Mouse (Mus musculus) E14TG2a.4 (cell line): ENCODE results near the gene Yipf1.

Experiments
- H3K27me3 ChIP-seq: 2 replicates; pipeline ENCODE4 v1.6.1; 2014; ENCODE audit warnings: low read length, control low read depth; ENCODE audit not compliant: insufficient read depth
- H3K36me3 ChIP-seq: 2 replicates; pipeline ENCODE4 v1.6.1; 2014; ENCODE audit warnings: low read length, control low read depth; ENCODE audit not compliant: insufficient read depth
- H3K4me1 ChIP-seq: replicated peaks from 2 replicates; pipeline ENCODE4 v1.6.1; 2014; ENCODE audit warnings: low read depth, low read length, control low read depth
- H3K4me3 ChIP-seq: replicated peaks from 2 replicates; pipeline ENCODE4 v1.5.1; 2014; ENCODE audit warnings: mild to moderate bottlenecking, low read length
- H3K9me3 ChIP-seq: 2 replicates; pipeline ENCODE4 v1.6.1; 2014; ENCODE audit warnings: low read length, control low read depth
- CTCF ChIP-seq: conservative IDR thresholded peaks from 2 replicates; pipeline ENCODE4 v1.5.1; 2014; ENCODE audit warnings: low read length
- NANOG ChIP-seq: IDR thresholded peaks from 2 replicates; pipeline ENCODE4 v1.6.1; 2014; ENCODE audit warnings: borderline replicate concordance, low read length, mixed read lengths
- POU5F1 ChIP-seq: IDR thresholded peaks from 2 replicates; pipeline ENCODE4 v1.6.1; 2014; ENCODE audit warnings: low read length, borderline replicate concordance

Yipf1 gene

DNA sequence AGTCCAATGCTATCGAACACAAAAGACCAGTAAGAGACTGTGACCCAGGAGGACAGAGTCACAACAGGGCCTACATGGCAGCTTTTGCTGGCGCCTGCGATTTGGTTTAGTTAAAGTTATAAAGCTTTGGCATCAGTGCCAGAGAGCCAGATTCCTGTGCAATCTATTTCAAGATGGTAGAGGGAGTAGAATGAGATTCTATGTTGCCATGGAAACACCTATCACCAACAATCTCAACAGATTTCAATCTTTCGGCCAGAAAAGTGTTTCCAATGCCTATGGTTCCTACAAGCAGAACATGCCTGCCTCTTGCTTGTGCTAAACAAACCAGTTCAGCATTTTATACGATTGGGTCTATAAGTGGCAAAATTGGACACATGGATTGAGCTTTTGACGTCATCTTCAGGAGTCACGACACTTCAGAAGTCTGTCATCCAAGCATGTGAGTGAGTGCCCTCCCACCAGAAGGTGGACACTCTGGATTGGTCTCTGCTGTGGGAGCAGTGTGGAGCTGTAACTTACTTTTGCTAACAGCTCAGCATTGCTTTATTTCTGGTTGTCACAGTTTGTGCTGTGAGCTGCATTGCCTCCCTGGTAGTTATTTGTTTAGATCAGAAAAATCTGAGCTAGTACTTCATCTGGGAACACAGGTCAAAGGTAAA lies 22.4 kb upstream of the Yipf1 start:
- Histone ChIP-seq H3K4me1 (no peaks in the 10 kb centered on the region; the same call in 1 of the 2 replicates), H3K4me3 (no peak overlapping the region), H3K27me3 (peaks cover 15% of the 10 kb centered on the region), H3K9me3 (no peaks in the 10 kb centered on the region), H3K36me3 (no peaks in the 10 kb centered on the region)
- TF ChIP-seq POU5F1 (no peak), NANOG (no peak), CTCF (no peak)

DNA sequence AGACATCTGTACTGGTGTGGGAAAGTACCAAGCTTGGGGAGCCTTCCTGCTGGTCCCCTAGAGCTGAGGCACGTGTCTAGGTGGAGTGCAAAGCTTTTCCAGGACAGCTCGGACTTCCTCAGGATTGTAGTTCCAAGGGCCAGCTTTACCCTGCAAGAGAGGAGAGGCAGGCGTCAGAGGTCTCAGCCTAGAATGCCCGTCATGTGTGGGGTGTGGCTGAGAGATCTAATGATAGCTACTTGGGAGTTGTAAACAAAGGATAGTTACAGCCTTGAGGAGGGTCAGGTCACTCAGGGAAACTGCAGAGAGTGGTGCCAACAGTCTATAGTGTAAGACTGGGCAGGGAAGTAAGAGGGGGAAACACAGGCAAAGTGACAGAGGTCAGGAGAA lies 21.9 kb upstream of the Yipf1 start:
- Histone ChIP-seq H3K36me3 (no peaks in the 10 kb centered on the region), H3K4me3 (no peak overlapping the region), H3K27me3 (peaks cover 15% of the 10 kb centered on the region), H3K9me3 (no peaks in the 10 kb centered on the region), H3K4me1 (no peaks in the 10 kb centered on the region; the same call in 1 of the 2 replicates)
- TF ChIP-seq NANOG (no peak), CTCF (no peak), POU5F1 (no peak)

DNA sequence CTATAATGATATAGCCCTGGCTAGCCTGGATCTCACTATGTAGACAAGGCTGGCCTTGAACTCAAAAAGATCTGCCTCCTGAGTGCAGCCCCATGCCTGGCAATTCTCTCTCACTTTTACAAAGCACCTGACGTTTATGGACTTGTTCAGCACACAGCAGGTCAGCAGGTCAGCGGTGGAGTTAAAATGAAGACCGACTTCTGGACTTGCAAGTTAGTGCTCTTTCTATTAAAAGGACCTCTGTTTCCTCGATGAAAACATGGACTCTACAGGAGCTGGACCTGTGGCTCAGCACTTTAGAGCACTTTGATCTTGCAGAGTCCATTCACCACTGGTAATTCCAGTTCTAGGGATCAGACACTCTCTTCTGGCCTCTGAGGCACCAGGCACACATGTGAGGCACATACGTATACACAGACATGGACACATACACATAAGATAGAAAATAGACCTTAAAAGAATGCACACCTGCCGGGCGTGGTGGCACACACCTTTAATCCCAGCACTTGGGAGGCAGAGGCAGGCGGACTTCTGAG lies 16.0 kb upstream of the Yipf1 start:
- TF ChIP-seq CTCF = no peak
- TF ChIP-seq POU5F1 = no peak
- TF ChIP-seq NANOG = no peak
- H3K4me3 ChIP-seq = no peak overlapping the region
- H3K27me3 ChIP-seq = peaks cover 15% of the 10 kb centered on the region
- H3K4me1 ChIP-seq = no peaks in the 10 kb centered on the region; the same call in 1 of the 2 replicates
- no peaks in the 10 kb centered on the region for H3K36me3 ChIP-seq
- no peaks in the 10 kb centered on the region for H3K9me3 ChIP-seq

DNA sequence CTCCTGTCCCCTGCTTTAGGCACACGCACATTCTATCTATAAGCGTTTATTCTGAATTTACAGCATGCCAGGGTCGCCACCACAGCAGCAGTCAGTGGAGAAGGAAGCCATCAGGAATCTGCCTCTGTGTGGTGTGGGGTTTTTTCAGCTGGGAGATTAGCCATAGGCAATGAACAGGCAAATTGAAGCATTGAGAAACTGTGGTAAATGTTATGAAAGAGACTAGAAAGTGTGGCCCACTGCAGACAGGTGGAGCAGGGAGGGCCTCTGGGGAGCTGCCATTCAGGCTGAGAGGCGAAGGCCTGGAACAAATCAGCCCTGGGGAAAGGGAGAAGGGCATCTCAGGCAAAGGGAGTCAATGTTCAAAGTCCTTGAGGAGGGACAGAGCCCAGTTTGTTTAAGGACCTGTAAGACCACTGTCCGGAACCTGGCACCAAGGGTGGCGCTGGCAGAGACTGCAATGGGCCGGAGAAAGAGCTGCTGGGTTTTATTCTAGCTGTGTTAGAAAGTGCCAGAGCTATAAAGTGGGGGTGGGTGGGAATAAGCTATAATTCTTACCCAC lies 14.3 kb upstream of the Yipf1 start:
- Histone ChIP-seq H3K27me3 (peaks cover 3% of the 10 kb centered on the region), H3K9me3 (no peaks in the 10 kb centered on the region), H3K4me1 (no peaks in the 10 kb centered on the region), H3K36me3 (no peaks in the 10 kb centered on the region), H3K4me3 (no peak overlapping the region)
- no peak for TF ChIP-seq CTCF
- TF ChIP-seq NANOG = no peak
- TF ChIP-seq POU5F1 = no peak

DNA sequence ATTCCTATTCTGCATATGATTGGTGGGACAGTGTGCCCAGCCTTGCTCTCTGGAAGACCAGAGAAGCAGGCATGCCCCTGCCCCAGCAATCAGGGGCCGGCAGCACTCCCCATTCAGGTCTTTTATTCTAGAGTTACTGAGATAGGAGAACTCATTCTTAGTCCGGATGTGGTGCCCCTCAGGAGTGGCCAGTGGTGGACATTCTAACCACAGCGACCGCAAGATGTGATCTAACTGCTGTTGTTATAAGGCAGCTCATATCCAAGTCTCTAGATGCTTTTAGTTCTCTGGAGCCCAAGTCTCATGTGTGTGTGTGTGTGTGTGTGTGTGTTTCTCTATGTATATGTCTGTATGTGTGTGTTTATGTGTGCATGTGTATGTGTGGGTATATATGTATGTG lies 13.8 kb upstream of the Yipf1 start:
- H3K9me3 ChIP-seq = no peaks in the 10 kb centered on the region
- H3K4me3 ChIP-seq = no peak overlapping the region
- no peaks in the 10 kb centered on the region for H3K4me1 ChIP-seq
- no peak for TF ChIP-seq CTCF
- no peak for TF ChIP-seq NANOG
- TF ChIP-seq POU5F1 = no peak
- H3K27me3 ChIP-seq = no peaks in the 10 kb centered on the region
- no peaks in the 10 kb centered on the region for H3K36me3 ChIP-seq

DNA sequence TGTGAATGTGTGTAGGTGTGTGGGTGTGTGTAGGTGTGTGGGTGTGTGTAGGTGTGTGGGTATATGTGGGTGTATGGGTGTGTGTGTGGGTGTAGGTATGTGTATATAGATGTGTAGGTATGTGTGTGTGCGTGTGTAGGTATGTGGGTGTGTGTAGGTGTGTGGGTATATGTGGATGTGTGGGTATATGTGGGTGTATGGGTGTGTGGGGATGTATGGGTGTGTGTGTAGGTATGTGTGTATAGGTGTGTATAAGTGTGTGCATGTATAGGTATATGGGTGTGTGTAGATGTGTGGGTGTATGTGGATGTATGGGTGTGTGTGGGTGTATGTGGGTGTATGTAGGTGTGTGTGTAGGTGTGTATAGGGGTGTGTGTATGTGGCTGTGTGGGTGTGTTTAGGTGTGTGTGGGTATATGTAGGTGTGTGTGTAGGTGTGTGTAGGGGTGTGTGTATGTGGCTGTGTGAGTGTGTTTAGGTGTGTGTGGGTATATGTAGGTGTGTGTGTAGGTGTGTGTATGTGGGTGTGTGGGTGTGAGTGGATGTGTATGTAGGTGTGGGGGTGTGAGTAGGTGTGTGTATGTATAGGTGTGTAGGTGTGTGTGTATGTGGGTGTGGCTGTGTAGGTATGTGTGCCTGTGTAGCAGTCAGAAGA lies 13.1 kb upstream of the Yipf1 start:
- Histone ChIP-seq H3K4me3 (no peak overlapping the region), H3K36me3 (no peaks in the 10 kb centered on the region), H3K4me1 (no peaks in the 10 kb centered on the region), H3K27me3 (no peaks in the 10 kb centered on the region), H3K9me3 (no peaks in the 10 kb centered on the region)
- TF ChIP-seq POU5F1 = no peak

DNA sequence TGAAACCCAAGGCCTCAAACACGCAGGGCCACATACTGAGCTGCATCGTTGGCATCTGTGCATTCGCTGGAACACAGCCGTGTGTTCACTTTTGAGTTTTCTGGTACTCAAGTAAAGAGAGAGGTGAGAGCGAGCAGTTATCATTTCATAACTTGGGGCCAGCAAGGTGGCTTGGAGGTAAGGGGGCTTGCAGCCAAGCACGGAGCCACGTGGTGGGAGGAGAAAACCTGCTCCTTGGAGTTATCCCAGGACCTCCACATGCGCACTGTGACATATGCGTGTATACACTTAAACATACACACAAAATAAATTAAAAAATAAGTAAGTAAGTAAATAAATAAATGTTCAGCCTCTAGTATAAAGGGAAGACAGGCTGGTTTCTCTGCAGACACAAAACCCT lies 11.9 kb upstream of the Yipf1 start:
- H3K4me1 ChIP-seq = no peaks in the 10 kb centered on the region
- peaks cover 6% of the 10 kb centered on the region for H3K27me3 ChIP-seq
- H3K4me3 ChIP-seq = no peak overlapping the region
- H3K9me3 ChIP-seq = no peaks in the 10 kb centered on the region
- no peak for TF ChIP-seq CTCF
- TF ChIP-seq NANOG = no peak
- no peak for TF ChIP-seq POU5F1
- no peaks in the 10 kb centered on the region for H3K36me3 ChIP-seq

DNA sequence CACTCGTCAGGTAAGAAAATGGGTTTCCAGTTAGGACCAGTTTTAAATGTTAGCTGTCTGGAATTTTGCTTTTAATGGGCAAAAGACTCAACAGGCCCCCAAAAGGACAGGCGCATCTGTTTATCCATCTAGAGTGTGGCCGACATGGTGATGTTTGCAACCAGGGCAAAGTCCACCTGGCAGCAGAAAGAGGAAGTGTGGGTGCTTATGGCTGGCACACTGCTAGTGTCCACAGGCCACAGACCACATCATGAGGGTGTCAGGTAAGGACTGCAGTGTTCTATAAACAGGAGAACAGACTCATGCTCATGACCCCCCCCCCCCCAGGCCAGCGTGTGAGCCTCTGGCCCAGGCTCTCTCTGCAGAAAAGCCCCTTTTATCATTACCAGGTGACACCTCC lies 11.3 kb upstream of the Yipf1 start:
- no peaks in the 10 kb centered on the region for H3K4me1 ChIP-seq
- peaks cover 6% of the 10 kb centered on the region for H3K27me3 ChIP-seq
- no peak overlapping the region for H3K4me3 ChIP-seq
- no peaks in the 10 kb centered on the region for H3K9me3 ChIP-seq
- TF ChIP-seq NANOG (no peak), POU5F1 (no peak), CTCF (no peak)
- no peaks in the 10 kb centered on the region for H3K36me3 ChIP-seq
